8 mouse cellular contexts compared by ENCODE assay signal in genomic region chr14:18186883-18187417, GRCm38 (mm10). TPM values are rescaled to one million over a fixed set of nuclear protein-coding genes. Genes with fewer than 3 reads are reported as not detected.
DNase-seq lines count a peak whose midpoint lies in the region; ATAC-seq and TF ChIP-seq lines count a peak whose summit lies in the region.

No protein-coding gene starts in this region.

- H3K4me3 ChIP-seq in gastrocnemius, adult 2 months, result no peak overlapping the region

- DNase-seq in gastrocnemius, adult 2 months, result peak; percentile 23
- DNase-seq in gastrocnemius, postnatal 25 days, result no peak
- DNase-seq in urinary bladder, postnatal 36 days (ENCODE audit: low spot score in 2 of 2), result peak; percentile 25 to 28
- no peak for DNase-seq in urinary bladder, adult 18-20 months (ENCODE audit: low spot score in 2 of 2)
- DNase-seq in kidney, postnatal 36 days, result peak; percentile 65 to 74
- peak; percentile 43 for DNase-seq in lung, postnatal 14 days
- DNase-seq in yolk sac, embryonic 10.5 days (ENCODE audit: low spot score), result peak; percentile 49

- TF ChIP-seq CTCF in gastrocnemius, adult 2 months (IDR thresholded peaks at IDR 0.05), result peak; percentile 78

- intact Hi-C loops in gastrocnemius, adult 2 months (cut with DNase I), result no loop called here

- H3K27ac ChIP-seq in gastrocnemius, adult 2 months, result no peak overlapping the region

- ATAC-seq in common myeloid progenitor, adult 5-6 weeks (replicated peaks; ENCODE audit: low read depth, poor library complexity, severe bottlenecking), result peak; percentile 84

RNA-seq across cellular contexts. Expression of gene Nr1d2, which starts 52.0 kb away (rescaled TPM):
- 10 to 100 TPM; 49.9 to 91.6 TPM for total RNA-seq in gastrocnemius, adult 2 months (2021)
- total RNA-seq in gastrocnemius, postnatal 25 days (2021), result 10 to 100 TPM; 50.7 to 84.7 TPM
- 14.9 and 21.2 TPM in 2 replicates for total RNA-seq in common myeloid progenitor, adult 5-6 weeks (2017)

Comparison
In these comparisons a context has a peak if more than half of its experiments do, and no peak if none do; other contexts are left out.
1. DNase-seq: peak in gastrocnemius, adult 2 months (single experiment), urinary bladder, postnatal 36 days (2 of 2), kidney, postnatal 36 days (2 of 2), lung, postnatal 14 days (single experiment) and yolk sac, embryonic 10.5 days (single experiment); none in gastrocnemius, postnatal 25 days (single experiment) and urinary bladder, adult 18-20 months (0 of 2).